Mouse (Mus musculus) forebrain, embryonic 10.5 days (tissue): Measurements from ENCODE around the gene Cldn4. TPM values are rescaled to one million over a fixed set of nuclear protein-coding genes. Genes with fewer than 3 reads are reported as not detected.
"Not testable (repeated sequence)": the region's sequence is repeated elsewhere in the genome, so short reads cannot be mapped to it uniquely, and the experiment has no call there.

Source experiments
- DNase-seq: peaks from one replicate; pipeline ENCODE4 v3.0.0-alpha.2; 2017; ENCODE audit warnings: low spot score; ENCODE audit errors: extremely low spot score
- H3K27ac ChIP-seq: fragments of 300-500 bp; sonication (generic); 2 replicates; pipeline ENCODE4 v1.5.1; 2016; ENCODE audit warnings: mild to moderate bottlenecking
- H3K27me3 ChIP-seq: fragments of 300-500 bp; sonication (generic); 2 replicates; pipeline ENCODE4 v1.6.1; 2016; ENCODE audit warnings: mild to moderate bottlenecking; ENCODE audit not compliant: poor library complexity, severe bottlenecking
- H3K36me3 ChIP-seq: fragments of 300-500 bp; sonication (generic); replicated peaks from 2 replicates; pipeline ENCODE4 v1.6.1; 2016; ENCODE audit warnings: mild to moderate bottlenecking, moderate library complexity
- H3K4me1 ChIP-seq: fragments of 300-500 bp; sonication (generic); 2 replicates; pipeline ENCODE4 v1.6.1; 2016
- H3K4me3 ChIP-seq: fragments of 300-500 bp; sonication (generic); 2 replicates; pipeline ENCODE4 v1.5.1; 2016; ENCODE audit warnings: mild to moderate bottlenecking, moderate library complexity
- H3K9me3 ChIP-seq: fragments of 300-500 bp; sonication (generic); 2 replicates; pipeline ENCODE4 v1.6.1; 2016; ENCODE audit warnings: mild to moderate bottlenecking, moderate library complexity
- WGBS: fragments of 180-500 bp; shearing (Covaris S2); methylation state at CpG from one replicate; pipeline ENCODE4 v1.1.7; 2016; 5-methylcytosine and 5-hydroxymethylcytosine counted together
- polyA plus RNA-seq: library from polyadenylated mRNA; unstranded; fragments of >200 nt; fragmentation: Nextera tagmentation; extraction: Ambion mirVana; gene quantifications from 2 replicates; pipeline ENCODE4 v1.2.1, GENCODE M21; 2016

Gene Cldn4
- polyA plus RNA-seq, 1 experiment from 2014 or later, result 6.3 TPM

DNA sequence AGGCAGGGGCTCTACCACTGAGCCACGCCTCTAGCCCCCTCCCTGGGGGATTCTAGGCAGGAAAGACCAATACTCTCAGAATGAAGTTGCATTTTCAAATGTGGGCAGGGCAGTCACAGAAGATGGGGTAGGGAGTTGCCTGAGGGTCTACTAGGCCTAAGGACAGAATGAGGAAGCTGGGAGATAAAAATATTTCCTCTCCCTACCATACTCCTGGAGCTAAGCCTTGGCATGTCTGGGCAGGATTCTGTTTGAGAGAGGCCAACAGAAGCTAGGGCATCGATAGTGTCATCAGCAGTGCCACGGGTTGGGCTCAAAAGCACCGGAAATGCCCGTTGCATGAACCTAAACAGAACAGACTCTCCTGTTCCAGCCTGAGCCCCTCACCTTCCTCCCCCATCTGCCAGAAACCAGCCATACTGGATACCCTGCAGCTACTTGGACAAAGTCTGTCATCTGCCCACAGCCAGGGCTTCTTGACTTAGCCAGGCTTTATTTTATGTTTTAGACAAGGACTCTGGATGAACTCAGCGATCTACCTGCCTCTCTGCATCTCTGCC lies 10.0 kb downstream of the Cldn4 start:
- Histone ChIP-seq H3K27me3 (no peaks in the 10 kb centered on the region), H3K4me3 (no peak overlapping the region), H3K9me3 (no peaks in the 10 kb centered on the region), H3K4me1 (peaks cover 13% of the 10 kb centered on the region), H3K27ac (no peak overlapping the region), H3K36me3 (peaks cover 10% of the 10 kb centered on the region)
- WGBS, result 90% methylated on average over 6 of the region's 6 CpGs
- DNase-seq, result no peak

DNA sequence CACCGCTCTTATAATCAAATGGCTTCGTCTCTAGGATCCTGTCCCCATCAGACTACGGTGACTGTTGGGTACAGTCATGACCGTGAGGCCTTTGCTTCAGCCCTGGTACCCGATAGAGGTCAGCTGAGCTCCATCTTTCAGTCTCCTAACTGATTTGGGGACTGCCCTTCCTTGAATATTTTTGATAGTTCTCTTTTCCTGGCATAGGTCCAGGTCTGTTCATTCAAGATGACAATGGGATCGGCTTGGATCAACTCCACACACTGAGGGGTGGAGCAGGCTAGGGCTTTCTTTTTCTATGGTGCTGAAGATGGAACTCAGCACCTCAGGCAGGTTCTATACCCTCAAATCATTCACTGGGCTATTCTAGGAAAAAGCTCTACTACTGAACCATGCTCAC lies 10.7 kb downstream of the Cldn4 start:
- Histone ChIP-seq H3K27me3 (no peaks in the 10 kb centered on the region), H3K4me3 (no peak overlapping the region), H3K9me3 (no peaks in the 10 kb centered on the region), H3K36me3 (peaks cover 10% of the 10 kb centered on the region), H3K27ac (no peak overlapping the region), H3K4me1 (peaks cover 15% of the 10 kb centered on the region)
- no peak for DNase-seq
- 91% methylated on average over 6 of the region's 6 CpGs for WGBS

DNA sequence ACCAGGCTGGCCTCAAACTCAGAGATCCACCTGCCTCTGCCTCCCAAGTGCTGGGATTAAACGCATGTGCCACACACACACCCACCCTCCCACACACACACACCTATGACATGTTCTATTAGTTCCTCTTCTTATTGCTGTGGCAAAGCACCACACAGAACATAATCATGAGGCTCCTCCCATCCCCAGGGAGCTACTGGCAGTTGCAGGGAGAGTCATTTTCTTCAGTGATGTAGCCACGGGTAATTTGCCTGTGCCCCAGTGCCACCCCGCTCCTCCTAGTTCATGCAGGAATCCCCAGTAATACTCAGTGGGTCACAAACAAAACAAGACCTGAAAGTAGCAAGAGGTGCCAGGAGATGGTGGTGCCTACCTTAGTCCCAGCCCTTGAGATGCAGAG lies 12.1 kb downstream of the Cldn4 start:
- peaks cover 10% of the 10 kb centered on the region for H3K36me3 ChIP-seq
- no peaks in the 10 kb centered on the region for H3K27me3 ChIP-seq
- H3K4me1 ChIP-seq, result peaks cover 15% of the 10 kb centered on the region
- H3K4me3 ChIP-seq, result no peak overlapping the region
- H3K9me3 ChIP-seq, result no peaks in the 10 kb centered on the region
- DNase-seq, result no peak
- H3K27ac ChIP-seq, result no peak overlapping the region
- WGBS, result 92% methylated on average over 3 of the region's 3 CpGs

DNA sequence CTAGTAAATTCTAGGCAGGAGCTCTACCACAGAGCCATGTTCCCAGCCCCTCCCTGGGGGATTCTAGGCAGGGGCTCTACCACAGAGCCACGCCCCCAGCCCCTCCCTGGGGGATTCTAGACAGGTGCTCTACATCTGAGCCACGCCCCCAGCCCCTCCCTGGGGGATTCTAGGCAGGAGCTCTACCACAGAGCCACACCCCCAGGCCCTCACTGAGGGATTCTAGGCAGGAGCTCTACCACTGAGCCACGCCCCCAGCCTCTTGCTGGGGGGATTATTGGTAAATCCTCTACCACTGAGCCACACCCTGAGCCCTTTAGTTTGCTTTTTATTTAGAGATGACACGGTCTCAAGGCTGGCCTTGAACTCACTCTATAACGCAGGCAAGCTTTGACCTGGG lies 13.0 kb downstream of the Cldn4 start:
- not testable (repeated sequence) for DNase-seq, H3K4me3 ChIP-seq, H3K9me3 ChIP-seq, H3K36me3 ChIP-seq, H3K27ac ChIP-seq, H3K27me3 ChIP-seq
- peaks cover 15% of the 10 kb centered on the region for H3K4me1 ChIP-seq
- 94% methylated on average over 5 of the region's 5 CpGs for WGBS

DNA sequence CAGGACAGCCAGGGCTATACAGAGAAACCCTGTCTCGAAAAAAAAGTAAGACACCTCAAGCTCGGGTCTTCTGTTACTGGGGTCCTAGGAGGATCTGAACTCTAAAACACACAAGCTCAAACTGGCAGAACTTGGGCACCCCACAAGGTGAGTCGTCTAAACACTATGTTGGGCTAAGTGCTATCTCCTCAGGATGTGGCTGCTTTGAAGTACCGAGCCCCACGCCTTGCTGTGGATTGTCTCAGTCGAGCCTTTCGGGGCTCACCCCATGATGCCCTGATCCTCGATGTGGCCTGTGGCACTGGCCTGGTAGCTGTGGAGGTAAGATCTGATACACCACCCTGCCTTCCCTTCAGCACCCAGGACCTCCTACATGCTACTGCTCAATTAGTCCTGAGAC lies 13.5 kb downstream of the Cldn4 start:
- H3K4me3 ChIP-seq, result no peak overlapping the region; the same call in 1 of the 2 replicates
- no peak for DNase-seq
- H3K36me3 ChIP-seq, result peaks cover 10% of the 10 kb centered on the region
- WGBS, result 94% methylated on average over 8 of the region's 8 CpGs
- H3K27me3 ChIP-seq, result no peaks in the 10 kb centered on the region
- H3K4me1 ChIP-seq, result peaks cover 15% of the 10 kb centered on the region
- H3K27ac ChIP-seq, result no peak overlapping the region
- no peaks in the 10 kb centered on the region for H3K9me3 ChIP-seq

DNA sequence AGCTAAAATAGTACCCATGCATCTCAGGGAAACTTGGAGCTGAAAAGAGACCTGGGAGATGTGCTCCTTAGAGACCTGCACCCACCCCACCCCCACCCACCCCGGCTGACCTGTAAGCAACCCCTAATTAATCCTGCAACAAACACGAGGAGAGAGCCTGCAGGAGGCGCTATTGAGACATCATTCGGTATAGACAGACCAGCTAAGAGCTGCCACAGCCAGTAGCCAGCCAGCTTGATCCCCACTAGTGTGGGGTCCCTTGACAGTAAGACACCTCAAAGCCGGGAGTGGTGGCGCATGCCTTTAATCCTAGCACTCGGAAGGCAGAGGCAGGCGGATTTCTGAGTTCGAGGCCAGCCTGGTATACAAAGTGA lies 13.8 kb downstream of the Cldn4 start:
- Histone ChIP-seq H3K9me3 (no peaks in the 10 kb centered on the region), H3K27me3 (no peaks in the 10 kb centered on the region), H3K4me1 (peaks cover 15% of the 10 kb centered on the region), H3K36me3 (peaks cover 10% of the 10 kb centered on the region), H3K27ac (peak overlapping the region; percentile 88), H3K4me3 (peak overlapping the region; percentile 78)
- WGBS, result 52% methylated on average over 9 of the region's 9 CpGs
- peak; percentile 53 for DNase-seq

DNA sequence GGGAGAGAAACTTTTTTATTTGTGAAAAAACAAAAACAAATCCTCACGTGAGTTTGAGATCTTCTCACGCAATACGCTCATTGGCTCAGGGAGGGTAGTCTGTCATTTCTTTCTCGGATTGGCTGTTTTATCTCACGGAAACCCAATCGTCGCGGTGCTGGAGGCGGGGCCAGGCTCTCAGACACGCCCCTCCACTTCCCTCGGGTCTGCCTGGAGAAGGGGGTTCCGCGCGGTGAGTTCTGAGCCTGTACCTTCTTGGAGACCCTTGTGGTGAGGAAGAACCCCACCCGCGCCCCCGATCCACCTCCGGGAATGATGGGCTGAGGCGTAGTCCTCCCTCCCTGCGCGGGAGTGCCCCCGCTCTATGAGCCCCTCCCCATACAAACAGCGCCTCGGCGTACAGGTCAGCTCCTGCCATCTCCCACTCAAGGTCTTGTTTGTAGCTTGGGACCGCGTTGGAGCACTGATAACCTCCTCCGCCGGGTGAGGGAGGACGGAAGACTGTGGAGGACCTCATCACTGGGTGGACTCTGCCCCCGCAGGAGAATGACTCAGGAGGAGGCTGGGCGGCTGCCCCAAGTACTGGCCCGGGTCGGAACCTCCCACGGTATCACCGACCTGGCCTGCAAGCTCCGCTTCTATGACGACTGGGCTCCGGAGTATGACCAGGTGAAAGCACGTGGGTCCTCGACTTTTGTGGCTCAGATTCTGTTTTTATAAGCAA lies 14.4 kb downstream of the Cldn4 start, which contains the start of gene Mettl27:
TSS of gene Mettl27 (plus strand) at position 190 of the 724 bp plus-strand sequence.
- H3K4me1 ChIP-seq, result peaks cover 15% of the 10 kb centered on the region
- H3K4me3 ChIP-seq, result peak within 1 kb of the TSS; percentile 78
- peak within 1 kb of the TSS; percentile 88 for H3K27ac ChIP-seq
- H3K9me3 ChIP-seq, result no peaks in the 10 kb centered on the region
- DNase-seq, result peak; percentile 91
- H3K27me3 ChIP-seq, result no peaks in the 10 kb centered on the region
- peaks cover 10% of the 10 kb centered on the region for H3K36me3 ChIP-seq
- WGBS, result under 1% methylated on average over 41 of the region's 41 CpGs

DNA sequence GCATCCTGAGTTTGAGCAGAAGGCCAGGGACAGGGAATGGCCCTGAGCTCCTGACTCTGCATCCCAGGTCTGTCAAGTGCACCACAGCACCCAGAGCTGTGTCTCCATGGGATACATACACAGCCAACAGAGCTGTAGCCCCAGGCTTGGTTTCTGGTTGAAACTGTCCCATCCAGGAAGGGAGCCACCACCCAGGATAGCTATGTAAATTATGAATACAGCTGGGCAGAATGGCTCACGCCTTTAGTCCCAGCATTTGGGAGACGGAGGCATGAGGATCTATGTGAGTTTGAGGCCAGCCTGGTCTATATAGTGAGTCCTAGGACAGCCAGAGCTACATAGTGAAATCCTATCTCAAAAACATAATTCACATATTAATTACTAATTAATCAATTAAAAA lies 16.7 kb downstream of the Cldn4 start:
- no peak for DNase-seq
- H3K27ac ChIP-seq, result no peak overlapping the region
- H3K9me3 ChIP-seq, result no peaks in the 10 kb centered on the region
- no peak overlapping the region for H3K4me3 ChIP-seq
- WGBS, result 96% methylated on average over 2 of the region's 2 CpGs
- peaks cover 15% of the 10 kb centered on the region for H3K4me1 ChIP-seq
- H3K27me3 ChIP-seq, result no peaks in the 10 kb centered on the region
- H3K36me3 ChIP-seq, result peaks cover 10% of the 10 kb centered on the region

DNA sequence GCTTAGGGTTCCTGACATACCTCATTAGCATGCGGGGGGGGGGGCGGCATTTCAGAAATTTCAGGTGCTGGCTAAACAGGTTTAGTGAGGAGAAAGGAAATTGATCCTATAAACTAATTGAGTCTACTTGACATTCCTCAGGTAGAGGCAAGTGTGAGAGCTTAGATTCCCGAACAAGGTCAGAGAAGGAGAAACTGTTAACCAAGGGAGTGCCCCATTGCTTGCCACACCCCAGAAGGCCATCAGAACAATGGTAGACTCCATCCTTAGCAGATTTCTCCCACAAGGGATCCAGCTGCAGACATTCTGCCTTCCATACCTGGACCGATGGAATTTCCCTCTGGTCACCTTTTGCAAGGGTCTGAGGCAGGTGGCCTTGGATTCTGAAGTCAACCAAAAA lies 20.0 kb downstream of the Cldn4 start:
- H3K27me3 ChIP-seq, result no peaks in the 10 kb centered on the region
- DNase-seq, result no peak
- no peaks in the 10 kb centered on the region for H3K36me3 ChIP-seq
- WGBS, result 68% methylated on average over 4 of the region's 4 CpGs
- no peak overlapping the region for H3K4me3 ChIP-seq
- peaks cover 2% of the 10 kb centered on the region; the same call in 1 of the 2 replicates for H3K4me1 ChIP-seq
- H3K27ac ChIP-seq, result no peak overlapping the region
- H3K9me3 ChIP-seq, result no peaks in the 10 kb centered on the region

DNA sequence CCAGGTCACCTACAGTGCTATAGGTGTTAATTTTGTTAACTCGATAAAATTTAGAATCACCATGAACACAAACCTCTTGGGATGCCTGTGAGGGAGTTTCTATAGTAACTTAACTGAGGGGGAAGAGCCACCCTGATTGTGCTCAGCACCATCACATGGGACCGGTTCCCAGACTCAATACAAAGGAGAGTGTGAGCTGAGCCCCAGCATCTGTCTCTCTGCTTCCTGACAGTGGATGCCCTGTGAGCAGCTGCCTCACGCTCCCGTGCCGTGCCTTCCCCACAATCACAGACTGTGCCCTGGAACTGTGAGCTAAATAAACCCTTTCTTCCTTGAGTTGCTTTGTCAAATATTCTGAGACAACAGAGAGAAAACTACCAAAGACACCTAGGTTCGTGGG lies 23.6 kb downstream of the Cldn4 start:
- no peak overlapping the region for H3K27ac ChIP-seq
- H3K9me3 ChIP-seq, result no peaks in the 10 kb centered on the region
- no peak overlapping the region for H3K4me3 ChIP-seq
- peaks cover 6% of the 10 kb centered on the region; the same call in 1 of the 2 replicates for H3K4me1 ChIP-seq
- no peak for DNase-seq
- no peaks in the 10 kb centered on the region for H3K36me3 ChIP-seq
- H3K27me3 ChIP-seq, result no peaks in the 10 kb centered on the region
- WGBS, result 76% methylated on average over 6 of the region's 6 CpGs

DNA sequence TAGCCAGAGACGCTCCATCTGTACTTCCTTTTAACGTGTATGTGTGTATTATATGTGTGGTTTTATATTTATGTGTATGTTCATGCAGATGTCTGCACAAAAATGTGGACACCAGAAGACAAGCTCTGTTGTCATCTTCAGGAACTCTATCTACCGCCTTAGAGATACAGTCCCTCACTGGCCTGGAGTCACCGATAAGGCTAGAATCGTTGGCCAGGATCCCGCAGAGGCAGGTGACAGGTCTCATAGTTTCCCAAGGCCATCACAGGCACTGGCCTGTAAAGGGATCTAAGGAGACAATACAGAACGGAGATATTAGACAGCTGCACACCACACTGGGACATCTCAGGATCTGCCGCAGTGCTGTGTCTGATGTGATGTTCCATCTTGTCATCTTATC lies 25.6 kb downstream of the Cldn4 start:
- H3K36me3 ChIP-seq, result no peaks in the 10 kb centered on the region
- WGBS, result 92% methylated on average over 8 of the region's 8 CpGs
- H3K9me3 ChIP-seq, result peaks cover 5% of the 10 kb centered on the region; the same call in 1 of the 2 replicates
- H3K27me3 ChIP-seq, result no peaks in the 10 kb centered on the region
- H3K27ac ChIP-seq, result no peak overlapping the region
- H3K4me1 ChIP-seq, result peaks cover 6% of the 10 kb centered on the region; the same call in 1 of the 2 replicates
- DNase-seq, result no peak
- no peak overlapping the region for H3K4me3 ChIP-seq

DNA sequence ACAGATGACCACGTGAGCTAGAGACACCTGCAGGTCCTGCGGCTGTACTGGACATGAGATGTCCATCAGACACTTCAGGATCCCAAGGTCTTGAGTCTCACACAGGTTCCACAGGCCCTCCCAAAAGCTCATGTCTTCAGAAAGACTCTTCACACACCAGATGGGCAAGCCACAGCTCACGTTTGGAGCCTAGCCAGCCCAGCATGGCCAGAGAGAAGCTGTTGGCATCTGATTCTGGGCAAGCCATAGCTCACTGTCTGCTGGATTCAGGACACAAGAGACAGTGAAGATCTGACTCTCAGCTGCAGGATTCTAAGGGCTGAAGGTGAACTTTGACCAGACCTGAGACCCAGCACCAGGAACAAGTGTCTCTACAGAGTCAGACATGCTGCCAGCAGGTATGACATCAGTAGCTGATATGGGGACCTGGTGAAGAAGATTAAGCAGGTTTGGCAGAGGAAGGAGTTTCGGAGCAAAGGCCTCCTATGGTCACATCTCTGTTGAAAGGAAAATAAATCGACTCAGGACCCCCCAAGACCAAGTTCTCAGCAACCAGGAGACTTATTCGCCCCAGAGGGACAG lies 26.5 kb downstream of the Cldn4 start:
- WGBS, result 82% methylated on average over 6 of the region's 6 CpGs
- no peak for DNase-seq

DNA sequence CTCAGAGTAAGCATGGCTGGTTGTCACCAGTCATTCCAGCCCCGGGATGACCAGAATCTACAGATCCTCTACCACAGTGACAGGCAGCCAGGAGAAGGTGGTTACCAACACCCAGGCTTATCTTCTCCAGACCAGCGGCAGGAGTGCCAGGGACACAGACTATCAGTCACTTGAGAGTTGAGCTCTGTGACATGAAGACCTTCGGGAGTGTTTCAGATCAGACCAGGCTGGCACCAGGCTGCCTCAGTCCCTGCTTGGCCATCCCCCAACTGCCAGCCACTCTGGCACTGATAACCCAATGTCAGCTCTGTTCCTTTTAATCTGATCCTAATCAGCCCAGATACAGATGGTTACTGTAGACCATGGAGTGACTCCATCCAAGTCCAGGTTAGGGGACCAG lies 27.6 kb downstream of the Cldn4 start:
- peaks cover 5% of the 10 kb centered on the region; the same call in 1 of the 2 replicates for H3K9me3 ChIP-seq
- H3K4me1 ChIP-seq, result peaks cover 6% of the 10 kb centered on the region; the same call in 1 of the 2 replicates
- no peak for DNase-seq
- no peak overlapping the region for H3K4me3 ChIP-seq
- WGBS, result 89% methylated on average over 3 of the region's 3 CpGs
- no peaks in the 10 kb centered on the region for H3K36me3 ChIP-seq
- no peak overlapping the region for H3K27ac ChIP-seq
- H3K27me3 ChIP-seq, result no peaks in the 10 kb centered on the region

More for the DNA sequence above, 26.5 kb downstream of the Cldn4 start:
- Histone ChIP-seq H3K36me3 (no peaks in the 10 kb centered on the region), H3K27ac (0 out of 2 replicates have a peak overlapping the region, but pooled peaks have one; percentile 25), H3K4me3 (no peak overlapping the region), H3K9me3 (peaks cover 5% of the 10 kb centered on the region; the same call in 1 of the 2 replicates), H3K27me3 (no peaks in the 10 kb centered on the region), H3K4me1 (peaks cover 6% of the 10 kb centered on the region; the same call in 1 of the 2 replicates)
